Mouse (Mus musculus): ENCODE measurements around the gene Cd70.

Cd70 gene

GRCm38 (mm10) chr17:57098321-57098720 lies 51.3 kb downstream of the Cd70 start:
- no peak for DNase-seq (ENCODE audit: low spot score)

- DNase-seq (ENCODE audit: low spot score), result peak; percentile 70
Measured at GRCm38 (mm10) chr17:57096623-57096920, 53.0 kb downstream of the Cd70 start.
